8 mouse cellular contexts compared by ENCODE assay signal in genomic region chr8:87962514-87963225, GRCm38 (mm10). TPM values are rescaled to one million over a fixed set of nuclear protein-coding genes. Genes with fewer than 3 reads are reported as not detected.
DNase-seq lines count a peak whose midpoint lies in the region; ATAC-seq and TF ChIP-seq lines count a peak whose summit lies in the region.

No protein-coding gene starts in this region.

- peak overlapping the region; percentile 85 for H3K4me3 ChIP-seq in kidney, postnatal 0 days (replicated peaks; ENCODE audit: low read depth, low read length)
- no peak overlapping the region for H3K4me3 ChIP-seq in kidney, adult 2 months (ENCODE audit: insufficient read depth, low read depth, low read length)
- peak overlapping the region; percentile 90 for H3K4me3 ChIP-seq in hindbrain, embryonic 12.5 days
- peak overlapping the region; percentile 74 for H3K4me3 ChIP-seq in midbrain, embryonic 15.5 days

- H3K4me2 ChIP-seq in kidney, postnatal 0 days (ENCODE audit: low read length) = peak overlapping the region; percentile 97
- H3K4me2 ChIP-seq in hindbrain, embryonic 12.5 days (replicated peaks) = peak overlapping the region; percentile 93
- H3K4me2 ChIP-seq in midbrain, embryonic 15.5 days = peak overlapping the region; percentile 88

- no peaks in the 10 kb centered on the region for H3K9me3 ChIP-seq in kidney, postnatal 0 days (replicated peaks; ENCODE audit: low read length)
- no peaks in the 10 kb centered on the region for H3K9me3 ChIP-seq in hindbrain, embryonic 12.5 days (replicated peaks)
- H3K9me3 ChIP-seq in midbrain, embryonic 15.5 days = no peaks in the 10 kb centered on the region

- H3K27me3 ChIP-seq in kidney, postnatal 0 days (ENCODE audit: insufficient read depth, low read length) = 0 out of 2 replicates have a peak, but pooled peaks cover 15% of the 10 kb centered on the region
- H3K27me3 ChIP-seq in kidney, adult 2 months (replicated peaks; ENCODE audit: control insufficient read depth, insufficient read depth, low read length) = no peaks in the 10 kb centered on the region; the same call in 1 of the 2 replicates
- H3K27me3 ChIP-seq in hindbrain, embryonic 12.5 days = peaks cover 10% of the 10 kb centered on the region
- peaks cover 4% of the 10 kb centered on the region; the same call in 1 of the 2 replicates for H3K27me3 ChIP-seq in midbrain, embryonic 15.5 days (replicated peaks)

- no peak overlapping the region for H3K9ac ChIP-seq in kidney, postnatal 0 days (ENCODE audit: low read depth, low read length)
- H3K9ac ChIP-seq in hindbrain, embryonic 12.5 days = no peak overlapping the region
- peak overlapping the region; percentile 40 for H3K9ac ChIP-seq in midbrain, embryonic 15.5 days

- TF ChIP-seq POLR2A in kidney, adult 2 months (IDR thresholded peaks at IDR 0.05; ENCODE audit: low read depth, low read length) = no peak

- WGBS in kidney, postnatal 0 days = 10% methylated on average over 26 of the region's 26 CpGs
- WGBS in kidney, adult 2 months = 17% methylated on average over 26 of the region's 26 CpGs
- WGBS in hindbrain, embryonic 12.5 days = 2% methylated on average over 26 of the region's 26 CpGs
- 5% methylated on average over 26 of the region's 26 CpGs for WGBS in midbrain, embryonic 15.5 days

- DNase-seq in kidney, postnatal 0 days (ENCODE audit: low spot score) = no peak
- DNase-seq in kidney, adult 2 months = no peak
- DNase-seq in embryo, embryonic 9.5 days (ENCODE audit: extremely low spot score) = peak; percentile 75
- no peak for DNase-seq in urinary bladder, adult 18-20 months (ENCODE audit: low spot score in 2 of 2)
- DNase-seq in ovary, postnatal 10 days (ENCODE audit: low spot score) = no peak
- DNase-seq in spleen, postnatal 36 days (ENCODE audit: low spot score in 2 of 2) = no peak

- no peaks in the 10 kb centered on the region for H3K36me3 ChIP-seq in kidney, postnatal 0 days (ENCODE audit: insufficient read depth, low read length)
- no peaks in the 10 kb centered on the region for H3K36me3 ChIP-seq in kidney, adult 2 months (ENCODE audit: control insufficient read depth, insufficient read depth, low read length)
- H3K36me3 ChIP-seq in hindbrain, embryonic 12.5 days = no peaks in the 10 kb centered on the region
- no peaks in the 10 kb centered on the region for H3K36me3 ChIP-seq in midbrain, embryonic 15.5 days (replicated peaks)

- ATAC-seq in kidney, postnatal 0 days (replicated peaks; ENCODE audit: low FRiP score, low read depth) = no peak
- no peak for ATAC-seq in hindbrain, embryonic 12.5 days (ENCODE audit: low FRiP score)
- ATAC-seq in midbrain, embryonic 15.5 days (replicated peaks) = no peak

- H3K27ac ChIP-seq in kidney, postnatal 0 days = no peak overlapping the region
- no peak overlapping the region for H3K27ac ChIP-seq in kidney, adult 2 months (ENCODE audit: insufficient read depth, low read depth, low read length)
- peak overlapping the region; percentile 30; the same call in 1 of the 2 replicates for H3K27ac ChIP-seq in hindbrain, embryonic 12.5 days
- peak overlapping the region; percentile 40; the same call in 1 of the 2 replicates for H3K27ac ChIP-seq in midbrain, embryonic 15.5 days

- TF ChIP-seq CTCF in kidney, postnatal 0 days (IDR thresholded peaks at IDR 0.05; ENCODE audit: low read depth) = no peak
- no peak for TF ChIP-seq CTCF in kidney, adult 2 months (conservative IDR thresholded peaks at IDR 0.05; ENCODE audit: insufficient read depth, insufficient read length, low read depth, low read length)

- peaks cover 21% of the 10 kb centered on the region; the same call in 1 of the 2 replicates for H3K4me1 ChIP-seq in kidney, postnatal 0 days (replicated peaks; ENCODE audit: insufficient read depth, low read length)
- H3K4me1 ChIP-seq in kidney, adult 2 months (ENCODE audit: control insufficient read depth, insufficient read depth, low read length) = no peaks in the 10 kb centered on the region
- H3K4me1 ChIP-seq in hindbrain, embryonic 12.5 days = peaks cover 51% of the 10 kb centered on the region
- peaks cover 39% of the 10 kb centered on the region for H3K4me1 ChIP-seq in midbrain, embryonic 15.5 days

RNA-seq across cellular contexts. Expression of gene Zfp423, which starts 3.3 kb away (rescaled TPM):
- 5.9 and 6.1 TPM in 2 replicates for polyA plus RNA-seq in kidney, postnatal 0 days (2015; fragmentation: Nextera tagmentation; extraction: Ambion mirVana)
- 4.1 and 5.6 TPM in 2 replicates for polyA plus RNA-seq in kidney, adult 2 months (2012; rRNA removed)
- 58.1 and 63.0 TPM in 2 replicates for polyA plus RNA-seq in hindbrain, embryonic 12.5 days (2016; fragmentation: Nextera tagmentation; extraction: Ambion mirVana)
- polyA plus RNA-seq in midbrain, embryonic 15.5 days (2015; fragmentation: Nextera tagmentation; extraction: Ambion mirVana) = 35.1 and 35.7 TPM in 2 replicates

Comparison
In these comparisons a context has a peak if more than half of its experiments do, and no peak if none do; other contexts are left out.
1. H3K27ac ChIP-seq: peak in hindbrain, embryonic 12.5 days (single experiment) and midbrain, embryonic 15.5 days (single experiment); none in kidney, postnatal 0 days (single experiment) and kidney, adult 2 months (single experiment).
2. Peak in every context shown above with its lines, with median percentiles within 50 percentile points of each other: H3K4me2 ChIP-seq.